Mouse (Mus musculus): ENCODE results near the gene Gtse1. TPM values are rescaled to one million over a fixed set of nuclear protein-coding genes. Genes with fewer than 3 reads are reported as not detected.

Gtse1 gene
- total RNA-seq, 1 experiment from 2014 or later, result 19.5 TPM

DNA sequence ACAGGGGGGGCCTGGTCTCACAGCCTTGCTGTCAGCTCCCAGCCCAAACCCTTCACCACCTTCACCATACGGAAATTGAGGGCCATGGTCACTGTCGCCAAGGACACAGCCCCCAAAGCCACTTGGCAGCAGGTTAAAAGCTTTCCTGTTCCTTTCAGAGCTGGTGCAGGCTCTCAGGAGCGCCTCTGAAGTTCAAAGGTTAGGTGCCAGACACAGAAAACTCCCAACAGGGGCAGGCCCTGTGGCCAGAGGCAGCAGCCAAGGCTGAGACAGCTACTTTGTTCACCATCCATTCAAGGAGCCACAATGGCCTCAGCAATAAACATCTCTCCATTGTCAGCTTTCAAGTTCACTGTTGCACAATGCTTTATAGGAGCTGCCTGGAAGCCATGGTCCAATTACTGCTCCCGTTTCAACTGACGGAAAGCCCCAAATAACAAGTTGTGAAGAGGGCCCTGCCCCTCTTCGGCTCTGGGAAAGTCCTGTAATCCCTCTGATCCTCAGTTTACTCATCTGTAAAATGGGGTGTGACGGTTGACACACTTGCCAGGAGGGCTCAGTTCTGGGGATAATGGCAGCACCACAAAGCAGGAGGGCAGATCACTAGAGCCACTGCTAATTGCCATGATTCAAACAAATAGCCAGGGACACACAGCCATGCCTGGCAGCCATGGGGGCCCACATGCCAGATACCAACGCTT is 59.8 kb downstream of the Gtse1 start:
- no peak for ATAC-seq (replicated peaks; ENCODE audit: low read depth, poor library complexity, severe bottlenecking)

DNA sequence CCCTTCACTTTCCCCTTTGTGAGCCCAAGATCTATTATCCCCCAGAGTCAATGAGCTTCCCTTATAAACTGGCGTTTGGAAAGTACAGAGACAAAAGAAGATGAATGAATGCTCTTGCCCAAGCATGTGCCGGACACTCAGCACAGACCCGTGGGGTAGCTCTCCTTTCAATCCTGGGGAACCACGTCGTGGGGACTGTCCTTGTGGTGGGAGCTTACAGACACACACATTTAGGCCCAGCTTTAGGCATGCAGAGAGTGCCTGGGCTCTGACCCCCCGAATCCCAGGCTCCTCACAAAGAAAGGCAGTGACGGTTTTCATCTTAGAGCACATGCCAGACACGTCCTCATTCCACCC is 60.3 kb downstream of the Gtse1 start:
- ATAC-seq (replicated peaks; ENCODE audit: low read depth, poor library complexity, severe bottlenecking), result no peak

DNA sequence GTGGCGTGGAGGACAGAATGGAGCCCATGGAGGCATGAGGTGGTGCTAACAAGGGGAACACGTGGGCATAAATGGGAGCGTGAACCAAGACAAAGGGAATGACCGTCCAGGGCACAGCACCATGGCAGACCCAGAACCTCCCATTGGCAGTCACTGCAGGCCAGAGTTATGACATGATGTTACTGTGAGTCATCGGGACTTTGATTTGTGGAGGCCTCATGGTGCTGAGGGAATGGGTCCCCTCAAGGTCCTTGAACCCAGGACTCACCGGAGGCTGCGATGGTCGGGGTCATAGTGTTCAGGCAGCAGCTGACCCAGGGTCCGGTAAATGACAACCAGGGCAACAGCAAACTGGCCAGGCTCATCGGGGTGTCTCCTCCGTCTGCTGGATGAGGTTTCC is 62.3 kb downstream of the Gtse1 start:
- ATAC-seq (replicated peaks; ENCODE audit: low read depth, poor library complexity, severe bottlenecking), result no peak

Other genes starting within 250 kb of the Gtse1 start
- not detected in 2 replicates for gene Ppara, start 124.8 kb upstream of the Gtse1 start, total RNA-seq (2017)
- 9.0 and 17.4 TPM in 2 replicates for gene Cdpf1, start 48.0 kb upstream of the Gtse1 start, total RNA-seq (2017)
- 0.05 TPM in 1 of 2 replicates, not detected in the other for gene Pkdrej, start 38.0 kb upstream of the Gtse1 start, total RNA-seq (2017)
- gene Ttc38, start 27.4 kb upstream of the Gtse1 start, total RNA-seq (2017), result 1.9 and 4.5 TPM in 2 replicates
- 30.2 and 30.9 TPM in 2 replicates for gene Trmu, start 19.6 kb downstream of the Gtse1 start, total RNA-seq (2017)
- 3.3 and 3.6 TPM in 2 replicates for gene Celsr1, start 174.0 kb downstream of the Gtse1 start, total RNA-seq (2017)
- gene Gramd4, start 197.9 kb downstream of the Gtse1 start, total RNA-seq (2017), result 29.5 and 33.1 TPM in 2 replicates